Mouse (Mus musculus) erythroblast, adult 5-6 weeks (primary cell): Measurements from ENCODE around the gene Itga11. TPM values are rescaled to one million over a fixed set of nuclear protein-coding genes. Genes with fewer than 3 reads are reported as not detected.
A peak's percentile ranks its signal among the peaks of the same experiment; 100 is the strongest.

ENCODE experiments used
- ATAC-seq: replicated peaks from 2 replicates; pipeline ENCODE4 v1.8.0; 2016; ENCODE audit warnings: moderate number of reproducible peaks, mild to moderate bottlenecking, moderate TSS enrichment, inconsistent platforms; ENCODE audit not compliant: poor library complexity, low FRiP score, severe bottlenecking
- total RNA-seq, 2 experiments: library from RNA; stranded (forward) in 1 of 2; stranded (reverse) in 1 of 2; fragments of 150-400 nt in 1 of 2; fragments of 200-764, 138-1000 nt in 1 of 2; gene quantifications; 2 replicates each; pipeline versions ENCODE4 v1.2.3 to v1.2.4; 2015 to 2017; ENCODE audit warnings: low replicate concordance in 2 of 2

The Itga11 gene
- total RNA-seq, 2 experiments from 2014 or later, result not detected

DNA sequence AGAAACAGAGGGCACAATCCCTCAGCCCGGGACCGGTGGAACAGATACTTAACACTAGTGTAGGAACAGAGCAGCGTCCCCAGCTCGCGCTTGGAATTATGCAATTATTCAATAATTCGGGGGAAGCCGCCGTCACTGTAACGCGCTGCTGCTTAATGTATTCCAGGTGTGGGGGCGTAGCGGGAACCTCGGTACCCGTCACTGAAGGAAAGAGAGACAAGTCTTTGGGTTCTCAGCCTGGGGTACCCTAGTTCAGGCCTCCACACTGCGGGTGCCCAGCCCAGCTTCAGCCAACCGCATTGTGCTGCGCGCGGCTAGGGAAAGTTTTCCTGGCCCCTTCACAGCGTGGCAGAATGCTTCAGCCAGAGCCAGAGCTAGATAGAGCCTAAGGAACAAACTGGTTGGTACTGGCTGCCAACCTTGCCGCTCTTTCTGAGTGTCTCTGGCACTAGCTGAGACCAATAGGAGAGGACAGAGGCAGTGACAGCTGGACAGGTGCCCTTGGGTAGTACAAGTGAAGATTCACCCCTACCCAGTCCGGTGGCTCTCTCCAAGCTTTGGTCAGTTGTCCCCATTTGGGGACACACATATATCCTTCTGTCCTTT is 1.0 kb downstream of the Itga11 start:
- ATAC-seq, result no peak

DNA sequence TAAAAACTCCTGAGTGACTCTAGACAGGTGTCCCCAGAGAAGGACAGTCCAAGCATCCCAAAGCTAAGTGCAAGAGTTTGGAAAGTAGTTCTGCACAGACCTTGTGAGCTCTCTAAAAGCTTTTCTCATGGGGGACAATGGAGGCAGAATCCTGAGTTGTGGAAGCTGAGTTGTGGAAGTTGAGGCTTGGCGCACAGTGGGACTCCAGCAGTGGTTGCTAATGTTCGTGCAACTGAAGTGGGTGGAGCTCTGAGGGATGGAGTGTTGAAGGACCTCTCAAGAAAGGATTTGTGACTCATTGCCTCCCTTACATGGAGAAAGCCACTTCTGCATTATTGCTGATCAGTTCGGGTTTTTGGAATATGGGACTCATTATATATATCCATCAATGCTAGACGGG is 1.8 kb downstream of the Itga11 start:
- ATAC-seq, result no peak

DNA sequence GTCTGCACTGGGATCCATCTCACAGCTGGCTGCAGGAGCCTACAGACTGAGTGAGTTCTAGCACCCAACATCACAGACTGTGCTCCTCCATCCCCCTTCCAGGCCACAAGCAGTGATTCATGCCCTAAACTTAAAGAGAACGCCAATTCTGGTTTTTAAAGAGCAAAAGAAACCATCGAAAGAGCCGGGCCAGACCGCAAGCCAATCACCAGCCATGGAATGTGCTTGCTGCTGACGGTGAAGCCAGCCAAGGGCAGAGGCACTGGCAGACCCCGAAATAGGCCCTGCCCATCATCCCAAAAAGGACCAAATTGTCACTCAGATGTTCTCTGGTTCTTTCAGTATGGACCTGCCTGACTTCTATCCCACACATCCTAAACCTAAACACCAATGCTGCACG is 6.7 kb downstream of the Itga11 start:
- ATAC-seq, result no peak

DNA sequence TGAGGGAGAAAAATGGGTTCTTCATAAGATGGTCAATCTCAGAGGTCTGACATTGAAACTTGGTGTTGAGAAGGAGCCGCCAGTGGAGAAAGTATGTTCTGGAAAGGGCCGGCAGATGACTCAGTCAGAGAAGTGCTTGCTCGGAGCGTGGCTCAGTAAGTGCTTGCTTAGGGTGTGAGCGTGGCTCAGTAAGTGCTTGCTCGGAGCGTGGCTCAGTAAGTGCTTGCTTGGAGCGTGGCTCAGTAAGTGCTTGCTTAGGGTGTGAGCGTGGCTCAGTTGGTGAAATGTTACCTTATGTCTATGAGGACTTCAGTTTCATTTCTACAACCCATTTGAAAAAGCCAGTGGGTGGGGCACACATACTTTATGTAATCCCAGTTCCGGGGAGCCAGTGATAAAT is 12.1 kb downstream of the Itga11 start:
- ATAC-seq, result no peak

DNA sequence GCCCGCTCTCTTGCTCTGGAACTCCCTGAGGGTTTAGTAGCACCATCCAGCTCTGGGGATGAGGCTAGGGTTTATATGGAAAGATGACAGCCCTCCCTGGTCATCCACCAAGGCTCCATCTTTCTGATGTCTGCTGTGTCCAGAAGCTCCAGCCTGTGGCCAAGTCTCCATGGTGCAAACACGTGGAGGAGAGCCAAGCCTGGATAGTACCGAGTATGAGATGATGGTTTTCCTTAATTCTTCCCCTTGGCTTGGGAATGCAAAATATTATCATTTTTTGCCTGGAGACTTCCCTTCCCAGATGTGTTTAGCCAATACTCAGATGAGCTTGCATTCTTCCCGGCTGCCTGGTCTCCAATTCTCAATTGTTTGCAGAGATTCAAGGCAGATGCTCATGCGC is 16.4 kb downstream of the Itga11 start:
- no peak for ATAC-seq

DNA sequence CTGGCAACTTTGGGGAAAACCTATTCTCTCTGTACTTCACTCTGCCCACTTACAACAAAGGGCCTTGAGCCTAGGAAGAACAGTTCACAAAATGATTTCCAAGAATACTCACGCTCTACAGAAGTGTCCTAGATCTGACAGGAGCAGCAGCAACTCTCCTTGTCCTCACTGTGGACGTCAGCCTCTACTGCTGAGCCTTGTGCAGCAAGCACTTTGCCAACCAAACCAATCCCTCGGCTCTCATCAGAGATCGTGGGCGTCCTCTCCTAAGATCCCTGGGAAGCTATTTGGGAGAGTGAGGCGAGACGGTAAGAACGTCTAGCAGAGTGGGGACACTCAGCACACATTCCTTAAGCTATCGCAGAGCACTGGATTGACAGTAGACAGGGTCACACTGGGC is 17.6 kb downstream of the Itga11 start:
- ATAC-seq, result no peak

DNA sequence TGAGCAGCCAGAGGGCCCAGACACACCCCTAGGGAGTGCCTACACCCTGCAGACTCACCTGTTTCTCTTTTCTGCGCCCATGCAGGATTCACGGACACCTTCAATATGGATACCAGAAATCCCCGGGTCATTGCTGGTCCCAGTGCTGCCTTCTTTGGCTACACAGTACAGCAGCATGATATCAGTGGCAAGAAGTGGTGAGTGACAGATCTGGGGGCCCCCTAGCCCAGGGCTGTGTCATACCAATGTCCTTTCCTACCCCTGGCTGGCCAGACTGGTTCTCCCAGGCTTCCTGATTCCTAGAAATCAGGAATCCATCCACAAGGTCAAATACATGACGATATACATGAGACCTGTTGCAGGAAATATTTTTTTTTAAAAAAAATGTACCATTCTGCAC is 19.2 kb downstream of the Itga11 start:
- no peak for ATAC-seq

DNA sequence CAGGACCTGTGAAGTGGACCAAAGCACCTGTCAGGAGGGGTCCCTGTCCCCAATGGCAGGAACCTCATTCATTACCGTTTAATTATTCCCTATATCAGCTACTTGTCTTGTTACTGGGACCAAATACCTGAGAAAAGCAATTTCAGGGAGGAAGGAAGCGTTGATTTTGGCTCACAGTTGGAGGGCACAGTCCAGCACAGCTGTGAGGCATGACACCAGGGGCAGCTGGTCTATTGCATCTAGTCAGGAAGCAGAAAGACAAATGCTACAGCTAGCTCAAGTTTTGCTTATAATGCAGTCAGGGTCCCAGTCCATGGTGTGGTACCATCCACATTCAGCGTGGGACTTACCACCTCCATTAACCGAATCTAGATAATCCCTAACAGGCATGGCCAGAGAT is 29.6 kb downstream of the Itga11 start:
- ATAC-seq, result no peak

DNA sequence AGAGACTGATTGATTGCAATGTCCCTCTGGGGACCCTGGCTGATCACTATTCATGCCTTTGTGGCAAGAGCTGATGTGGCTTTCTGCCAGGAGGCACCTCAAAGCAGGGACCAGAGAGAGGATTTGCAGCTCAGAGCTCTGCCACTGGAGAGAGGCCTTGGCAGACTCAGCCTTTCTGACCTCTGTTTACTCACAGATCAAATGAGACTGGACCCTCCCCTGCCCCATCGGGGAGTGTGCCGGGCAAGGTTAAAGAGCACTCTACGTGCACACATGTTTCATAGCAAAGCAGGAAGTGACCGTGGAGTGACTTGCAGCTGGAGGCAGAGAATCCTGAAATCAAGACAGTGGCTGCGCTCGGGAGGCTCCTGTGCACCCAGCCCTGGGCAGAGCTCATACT is 30.2 kb downstream of the Itga11 start:
- no peak for ATAC-seq

DNA sequence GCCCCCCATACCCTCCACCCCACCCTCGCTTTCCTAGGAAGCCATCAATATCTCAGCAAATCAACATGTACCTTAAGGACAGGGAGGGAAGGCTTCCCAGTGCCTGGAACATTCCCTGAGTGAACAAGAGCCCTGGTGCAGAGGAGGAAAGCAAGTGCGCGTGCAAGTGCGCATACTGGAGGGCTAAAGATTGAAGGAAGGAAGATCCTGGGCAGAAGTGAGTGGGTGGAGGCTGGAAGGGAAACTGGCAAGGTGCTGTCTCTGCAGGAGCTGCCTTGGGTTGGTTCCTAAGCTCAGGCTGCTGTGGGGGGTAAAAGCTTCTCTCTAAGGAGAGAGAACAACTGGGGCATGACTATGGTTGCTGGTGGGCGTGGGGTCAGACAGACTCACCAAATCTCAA is 32.4 kb downstream of the Itga11 start:
- no peak for ATAC-seq

DNA sequence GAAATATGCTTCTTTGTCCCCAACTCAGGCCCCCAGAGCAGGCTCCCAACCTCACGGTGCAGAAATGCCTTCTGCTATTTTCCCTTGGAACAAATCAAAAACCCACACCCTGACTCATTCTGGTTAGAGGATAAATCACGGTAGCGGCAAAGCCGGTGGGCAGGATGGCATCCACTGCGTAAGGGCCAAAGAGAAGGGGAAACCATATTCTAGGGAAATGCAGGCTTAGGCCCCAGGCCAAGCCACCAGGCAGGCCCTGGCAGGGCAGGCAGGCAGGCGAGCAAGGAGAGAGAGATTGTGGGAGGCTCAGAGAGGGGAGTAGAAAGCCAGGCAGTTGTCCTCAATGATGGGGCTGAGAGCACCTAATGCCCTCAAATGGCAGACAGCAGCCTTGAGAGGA is 34.7 kb downstream of the Itga11 start:
- ATAC-seq, result no peak

DNA sequence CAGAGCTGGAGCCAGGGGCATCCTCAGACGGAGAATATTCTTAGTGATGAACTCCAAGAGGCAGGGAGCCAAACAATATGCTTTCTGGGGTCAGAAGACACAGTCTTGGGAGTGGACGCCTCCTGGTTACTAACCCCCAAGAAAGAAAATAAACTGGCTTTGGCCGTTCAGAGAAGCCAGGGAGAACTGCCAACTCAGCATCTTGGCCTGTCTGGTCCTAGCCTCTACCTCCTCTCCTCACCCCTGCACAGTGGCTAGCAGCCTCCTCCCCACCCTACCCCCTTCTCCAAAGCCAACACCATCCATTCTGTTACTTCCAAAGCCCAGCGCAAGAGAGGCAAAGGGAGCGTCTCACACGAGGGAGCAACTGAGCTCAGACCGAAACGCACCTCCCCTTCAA is 35.4 kb downstream of the Itga11 start:
- ATAC-seq, result no peak

DNA sequence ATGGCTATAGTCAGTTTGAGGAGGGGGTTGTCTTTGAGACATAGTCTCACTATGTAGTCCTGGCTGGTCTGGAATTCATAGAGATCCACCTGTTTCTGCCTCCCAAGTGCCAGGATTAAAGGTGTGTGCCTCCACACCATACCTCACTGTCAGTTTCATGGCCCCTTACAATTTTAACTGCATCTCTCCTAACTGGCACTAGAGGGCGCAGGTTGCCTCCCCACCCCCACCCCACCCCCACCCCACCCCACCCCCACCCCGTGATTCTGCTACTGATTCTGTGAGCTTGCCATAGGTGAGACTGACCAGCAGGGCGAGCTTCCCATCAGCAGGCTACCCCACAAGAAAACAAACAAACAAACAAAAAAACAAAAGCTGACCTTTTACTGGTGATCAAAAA is 36.7 kb downstream of the Itga11 start:
- ATAC-seq, result no peak

DNA sequence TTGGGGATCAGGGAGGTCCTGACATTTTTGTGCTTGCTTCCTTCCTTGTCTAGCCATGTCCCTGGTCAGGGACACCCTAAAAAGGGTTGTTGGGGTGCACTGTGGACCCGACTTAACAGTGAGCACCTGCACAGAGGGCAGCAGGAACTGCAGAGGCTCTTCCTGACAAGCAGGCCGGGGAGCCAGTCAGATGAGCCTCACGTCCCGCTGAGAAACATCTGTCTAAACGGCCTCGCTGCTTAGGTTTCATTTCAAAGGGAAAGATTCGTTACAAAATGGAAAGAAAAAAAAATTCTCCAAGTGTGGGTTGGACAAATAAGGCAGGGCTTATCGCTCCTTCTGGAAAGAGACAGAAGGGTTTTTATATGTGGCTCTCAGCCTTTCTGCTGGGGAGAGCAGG is 40.4 kb downstream of the Itga11 start:
- ATAC-seq, result no peak

DNA sequence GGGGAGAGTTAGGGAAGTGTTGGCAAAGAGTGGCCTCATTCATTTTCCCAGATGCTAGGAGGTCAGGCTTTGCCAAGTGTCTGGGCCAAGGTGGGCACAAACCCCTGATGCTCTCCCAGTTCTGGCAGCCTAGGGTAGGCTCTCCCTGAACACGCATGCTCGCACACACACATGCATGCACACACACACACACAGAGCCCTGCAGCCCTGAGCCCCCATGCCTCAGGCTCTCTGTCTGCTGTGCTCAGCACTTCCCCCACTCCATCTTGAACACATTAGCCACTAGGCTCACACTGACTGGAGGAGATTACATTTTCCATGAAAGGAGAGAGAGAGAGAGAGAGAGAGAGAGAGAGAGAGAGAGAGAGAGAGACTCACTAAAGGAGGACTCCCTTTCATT is 44.2 kb downstream of the Itga11 start:
- no peak for ATAC-seq

DNA sequence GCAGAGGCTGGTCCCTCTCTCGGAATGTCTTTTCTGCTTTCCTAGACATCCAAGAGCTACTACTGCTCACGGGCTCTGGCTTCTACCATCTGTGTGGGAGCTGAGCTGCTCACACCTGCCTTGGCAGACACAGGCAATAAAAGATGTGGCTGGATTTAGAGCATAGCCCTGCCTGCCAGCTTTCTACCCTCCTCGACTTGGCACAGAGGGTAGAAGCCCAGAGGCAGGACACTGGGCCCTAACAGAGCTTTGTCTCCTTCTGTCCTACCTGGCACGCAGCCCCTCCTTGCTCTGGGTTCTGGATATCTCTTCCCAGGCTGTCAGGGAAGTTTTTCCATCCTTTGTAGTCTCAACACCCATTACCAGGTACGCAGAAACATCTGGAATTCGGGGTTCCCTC is 45.1 kb downstream of the Itga11 start:
- ATAC-seq, result no peak

DNA sequence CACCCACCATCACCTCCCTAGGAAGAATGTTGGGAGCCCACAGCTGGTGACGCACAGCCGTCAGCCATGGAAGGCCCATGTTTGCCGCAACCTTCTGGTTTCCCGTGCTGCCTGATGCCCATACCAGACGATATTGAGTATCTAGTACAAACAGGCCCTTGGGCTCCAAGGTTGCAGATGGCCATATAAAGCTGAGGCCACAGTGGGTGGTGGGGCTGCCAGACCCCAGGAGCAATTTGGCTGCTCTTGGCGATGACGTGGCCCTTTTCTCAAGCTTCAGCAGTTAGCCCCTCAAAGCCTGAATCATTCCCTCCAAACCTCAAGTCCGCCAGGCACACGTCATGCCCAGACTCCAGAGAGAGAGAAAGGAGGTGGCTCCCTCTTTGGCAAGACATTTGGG is 46.5 kb downstream of the Itga11 start:
- no peak for ATAC-seq

DNA sequence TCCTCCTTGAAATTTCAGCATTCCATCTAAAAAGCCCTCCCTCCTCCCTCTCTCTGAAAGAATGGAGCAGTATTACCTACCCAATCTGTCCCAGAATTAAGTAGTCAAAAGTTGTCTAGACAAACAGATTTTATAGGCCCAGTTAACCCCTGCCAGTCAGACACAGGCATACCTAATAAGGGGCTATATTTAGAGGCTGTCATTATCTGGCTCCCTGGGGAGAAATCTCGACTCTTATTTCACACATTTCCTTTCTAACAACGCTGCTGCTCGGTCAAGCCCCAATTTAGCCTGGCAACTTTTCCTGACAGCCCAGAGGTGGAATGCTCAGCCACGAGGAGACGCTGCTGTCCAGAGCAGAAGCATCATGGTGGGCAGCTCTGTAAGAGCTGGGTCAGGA is 47.6 kb downstream of the Itga11 start:
- ATAC-seq, result no peak

DNA sequence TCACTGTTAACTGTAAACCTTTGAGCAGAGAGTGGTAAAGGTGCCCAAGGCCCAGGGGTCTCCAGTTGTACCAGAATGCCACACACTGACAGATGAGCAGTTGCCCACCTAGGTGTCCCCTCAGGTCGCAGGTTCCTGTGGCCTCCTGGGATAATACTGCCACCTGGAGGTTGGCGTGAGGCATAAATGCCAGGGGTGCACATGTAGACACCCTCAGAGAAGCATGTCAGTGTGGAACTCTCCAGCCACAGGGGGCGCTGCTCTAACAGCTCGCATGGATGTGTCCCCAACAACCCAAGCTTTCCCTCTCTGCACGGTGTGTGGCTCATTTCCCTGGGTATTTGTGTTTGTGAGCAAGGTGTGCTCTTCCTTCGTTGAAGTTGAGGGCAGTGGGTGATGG is 48.8 kb downstream of the Itga11 start:
- ATAC-seq, result no peak

DNA sequence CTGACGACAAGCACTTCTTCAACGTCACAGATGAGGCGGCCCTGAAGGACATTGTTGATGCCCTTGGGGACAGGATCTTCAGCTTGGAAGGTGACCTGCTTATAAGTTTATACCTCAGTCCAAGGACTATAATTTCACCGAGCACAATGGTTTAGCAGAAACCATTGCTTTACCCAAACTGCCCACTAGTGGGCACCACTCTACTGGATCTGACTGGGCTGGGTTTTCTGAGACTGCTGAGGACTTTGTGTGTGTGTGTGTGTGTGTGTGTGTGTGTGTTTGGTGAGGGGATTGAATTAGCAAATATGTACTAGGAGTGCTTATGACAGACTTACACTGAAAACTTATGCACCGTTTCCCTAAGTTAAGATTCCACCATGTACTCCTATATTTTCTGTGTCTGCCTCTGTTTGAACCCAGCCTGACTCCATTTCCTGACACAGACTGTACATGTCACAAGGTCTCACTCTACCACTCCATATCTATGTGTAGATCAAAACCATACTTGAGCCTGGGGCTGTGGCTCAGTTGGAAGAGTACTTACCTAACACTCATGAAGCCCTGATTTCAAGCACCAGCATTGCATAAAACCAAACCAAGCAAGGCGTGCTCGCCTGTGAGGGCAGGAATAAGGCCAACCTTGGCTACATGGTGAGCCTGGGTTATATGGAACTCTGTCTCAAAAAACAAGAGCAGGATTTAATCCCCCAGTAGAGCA is 67.1 kb downstream of the Itga11 start:
- ATAC-seq, result peak; percentile 63; the same call in 1 of the 2 replicates

DNA sequence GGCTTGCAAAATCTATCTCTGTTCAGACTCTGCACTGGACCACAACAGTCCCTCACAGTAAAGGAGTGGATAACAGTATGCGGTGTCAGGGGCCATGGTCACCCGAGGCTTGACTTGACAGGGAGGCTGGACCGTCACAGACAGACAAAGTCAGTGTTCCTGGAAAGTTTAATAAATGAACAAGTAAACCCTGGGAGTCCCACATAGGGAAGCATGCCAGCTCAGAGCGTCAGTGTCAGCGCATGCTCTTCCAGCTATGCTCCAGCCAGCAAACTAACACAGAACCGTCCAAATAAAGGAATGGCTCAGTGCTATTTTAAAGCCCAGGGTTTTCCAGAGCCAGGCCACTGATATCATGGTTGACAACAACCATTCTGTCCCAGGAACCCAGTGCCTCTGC is 69.0 kb downstream of the Itga11 start:
- ATAC-seq, result no peak

DNA sequence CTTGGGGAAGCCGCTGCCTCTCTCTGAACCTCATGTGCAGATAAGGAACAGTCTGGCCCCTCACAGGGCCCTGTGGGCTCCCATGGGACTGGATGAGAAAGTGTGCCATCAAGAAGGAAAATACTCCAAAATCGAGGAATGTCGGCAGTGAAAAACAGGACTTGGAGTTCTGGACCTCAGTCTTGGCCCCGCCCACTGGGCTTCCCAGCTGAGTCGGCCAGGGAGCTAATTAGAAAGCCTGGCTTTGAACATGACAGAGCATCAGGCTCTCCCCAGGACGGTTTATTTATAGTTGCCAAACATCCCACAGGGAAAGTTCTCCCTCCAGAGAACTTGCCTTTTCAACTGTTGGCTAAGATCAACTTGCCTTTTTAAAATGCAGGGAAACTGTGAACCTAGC is 72.0 kb downstream of the Itga11 start:
- no peak for ATAC-seq
